41 mouse cellular contexts compared by ENCODE assay signal in genomic region chr1:37900288-37900687, GRCm38 (mm10). TPM values are rescaled to one million over a fixed set of nuclear protein-coding genes. Genes with fewer than 3 reads are reported as not detected.
DNase-seq lines count a peak whose midpoint lies in the region; ATAC-seq and TF ChIP-seq lines count a peak whose summit lies in the region.
"Had no signal": no experiment of that assay in that cellular context is flagged by ENCODE, and none has a peak within 500 bp of the region (broad histone marks: within the 10 kb centered on the region; RNA-seq: fewer than 3 reads in every experiment).

No protein-coding gene starts in this region.

- no peak for ATAC-seq in heart, embryonic 13.5 days (ENCODE audit: extremely low read depth, insufficient number of reproducible peaks, low FRiP score, low TSS enrichment)
- ATAC-seq in kidney, embryonic 16.5 days (ENCODE audit: low FRiP score, low TSS enrichment), result 0 out of 2 replicates have a peak, but pooled peaks have one; percentile 39
- peak; percentile 57; the same call in 1 of the 2 replicates for ATAC-seq in stomach, postnatal 0 days (ENCODE audit: low FRiP score, low TSS enrichment)
- ATAC-seq: CD4-positive, CD25-positive, alpha-beta regulatory T cell, adult 4 months; forebrain, embryonic 14.5 days; midbrain, embryonic 13.5 days had no signal

- H3K9ac ChIP-seq in heart, embryonic 13.5 days, result no peak overlapping the region; the same call in 1 of the 2 replicates
- H3K9ac ChIP-seq in kidney, embryonic 16.5 days (replicated peaks; ENCODE audit: low read length), result no peak overlapping the region
- no peak overlapping the region for H3K9ac ChIP-seq in stomach, postnatal 0 days (ENCODE audit: low read length)
- H3K9ac ChIP-seq: hindbrain, embryonic 15.5 days; liver, embryonic 14.5 days; midbrain, embryonic 13.5 days; stomach, embryonic 15.5 days had no signal

- 44% methylated on average over 6 of the region's 6 CpGs for WGBS in heart, embryonic 13.5 days
- WGBS in kidney, embryonic 16.5 days, result 58% methylated on average over 6 of the region's 6 CpGs
- whole genome bisulfite sequencing in stomach, postnatal 0 days, result 54% methylated on average over 6 of the region's 6 CpGs

- TF ChIP-seq CTCF in stomach, postnatal 0 days (IDR thresholded peaks at IDR 0.05; ENCODE audit: low read depth), result no peak

- H3K9me3 ChIP-seq in heart, embryonic 13.5 days, result no peaks in the 10 kb centered on the region
- no peaks in the 10 kb centered on the region for H3K9me3 ChIP-seq in kidney, embryonic 16.5 days (ENCODE audit: low read length)
- H3K9me3 ChIP-seq in stomach, postnatal 0 days (ENCODE audit: control insufficient read depth, low read length), result no peaks in the 10 kb centered on the region
- H3K9me3 ChIP-seq: hindbrain, embryonic 10.5 days; hindbrain, embryonic 15.5 days; midbrain, embryonic 13.5 days; stomach, embryonic 15.5 days had no signal

- H3K4me3 ChIP-seq in heart, embryonic 13.5 days, result no peak overlapping the region
- no peak overlapping the region for H3K4me3 ChIP-seq in kidney, embryonic 16.5 days (ENCODE audit: low read length)
- no peak overlapping the region for H3K4me3 ChIP-seq in stomach, postnatal 0 days (ENCODE audit: low read depth, low read length)
- H3K4me3 ChIP-seq: hindbrain, embryonic 10.5 days; hindbrain, embryonic 15.5 days; midbrain, embryonic 13.5 days; stomach, embryonic 15.5 days had no signal

- no peaks in the 10 kb centered on the region for H3K27me3 ChIP-seq in heart, embryonic 13.5 days (replicated peaks)
- no peaks in the 10 kb centered on the region for H3K27me3 ChIP-seq in kidney, embryonic 16.5 days (ENCODE audit: insufficient read depth, low read length)
- H3K27me3 ChIP-seq in stomach, postnatal 0 days (ENCODE audit: control insufficient read depth, insufficient read depth, low read length), result no peaks in the 10 kb centered on the region
- H3K27me3 ChIP-seq: hindbrain, embryonic 15.5 days; midbrain, embryonic 13.5 days; stomach, embryonic 15.5 days had no signal

- intact Hi-C loops in heart, postnatal 25 days (cut with DNase I), result loop anchor here (5.0 kb wide), 1 partner anchor 87 kb away; no protein-coding TSS in a partner anchor

- DNase-seq in heart, postnatal 25 days (ENCODE audit: low spot score), result no peak
- no peak for DNase-seq in kidney, adult 8-10 months
- DNase-seq in R1 (ENCODE audit: low read depth, low spot score), result peak; percentile 77
- DNase-seq in stomach, postnatal 0 days (ENCODE audit: low spot score), result no peak
- DNase-seq in frontal cortex, postnatal 36 days (ENCODE audit: low spot score in 2 of 2), result no peak
- DNase-seq: adrenal gland, postnatal 14 days; cerebellum, adult 18-20 months; cerebellum, postnatal 10 days; gastrocnemius, postnatal 25 days; kidney, adult 18-20 months; kidney, postnatal 4 days; layer of hippocampus, postnatal 36 days; left cerebral cortex, postnatal 4 days; lung, adult 2 months; lung, postnatal 10 days; retina, postnatal 1 day; right cerebral cortex, postnatal 14 days; thymus, adult 18-20 months; thymus, postnatal 25 days had no signal

- no peak for TF ChIP-seq EP300 in stomach, postnatal 0 days (optimal IDR thresholded peaks at IDR 0.05)

- peak overlapping the region; percentile 55 for H3K27ac ChIP-seq in heart, embryonic 13.5 days (replicated peaks)
- no peak overlapping the region for H3K27ac ChIP-seq in kidney, embryonic 16.5 days (ENCODE audit: low read length)
- H3K27ac ChIP-seq in stomach, postnatal 0 days (replicated peaks), result no peak overlapping the region
- H3K27ac ChIP-seq: hindbrain, embryonic 10.5 days; hindbrain, embryonic 15.5 days; kidney, postnatal 0 days; liver, embryonic 14.5 days; macrophage; midbrain, embryonic 13.5 days; stomach, embryonic 15.5 days had no signal

- H3K36me3 ChIP-seq in heart, embryonic 13.5 days, result peaks cover 51% of the 10 kb centered on the region
- H3K36me3 ChIP-seq in kidney, embryonic 16.5 days (ENCODE audit: insufficient read depth, low read length), result peaks cover 32% of the 10 kb centered on the region
- peaks cover 8% of the 10 kb centered on the region; the same call in 1 of the 2 replicates for H3K36me3 ChIP-seq in stomach, postnatal 0 days (ENCODE audit: control insufficient read depth, insufficient read depth, low read length)

- peaks cover 7% of the 10 kb centered on the region for H3K4me1 ChIP-seq in heart, embryonic 13.5 days
- H3K4me1 ChIP-seq in kidney, embryonic 16.5 days (ENCODE audit: insufficient read depth, low read length), result no peaks in the 10 kb centered on the region
- no peaks in the 10 kb centered on the region for H3K4me1 ChIP-seq in stomach, postnatal 0 days (replicated peaks; ENCODE audit: control insufficient read depth, insufficient read depth)
- H3K4me1 ChIP-seq: hindbrain, embryonic 10.5 days; hindbrain, embryonic 15.5 days; midbrain, embryonic 13.5 days; stomach, embryonic 15.5 days had no signal

- no peak overlapping the region for H3K4me2 ChIP-seq in heart, embryonic 13.5 days
- no peak overlapping the region for H3K4me2 ChIP-seq in kidney, embryonic 16.5 days (replicated peaks; ENCODE audit: low read depth, low read length)
- no peak overlapping the region for H3K4me2 ChIP-seq in stomach, postnatal 0 days (replicated peaks; ENCODE audit: low read depth)
- H3K4me2 ChIP-seq: hindbrain, embryonic 15.5 days; midbrain, embryonic 13.5 days; stomach, embryonic 15.5 days had no signal

RNA-seq across cellular contexts. Expression of gene Mrpl30, which starts 10.0 kb away (rescaled TPM):
- polyA plus RNA-seq in heart, embryonic 13.5 days (2015; fragmentation: Nextera tagmentation; extraction: Ambion mirVana), result 267 and 281 TPM in 2 replicates
- total RNA-seq in heart, postnatal 25 days (2021), result 100 to 1,000 TPM; 384 to 394 TPM
- polyA plus RNA-seq in kidney, embryonic 16.5 days (2015; fragmentation: Nextera tagmentation; extraction: Ambion mirVana), result 228 and 234 TPM in 2 replicates
- polyA plus RNA-seq in stomach, postnatal 0 days (2015; fragmentation: Nextera tagmentation; extraction: Ambion mirVana), result 235 and 236 TPM in 2 replicates

RNA-seq across cellular contexts. Expression of gene Mitd1, which starts 10.1 kb away (rescaled TPM):
- 9.8 and 11.5 TPM in 2 replicates for polyA plus RNA-seq in heart, embryonic 13.5 days (2015; fragmentation: Nextera tagmentation; extraction: Ambion mirVana)
- 1 to 10 TPM; 4.7 to 5.1 TPM for total RNA-seq in heart, postnatal 25 days (2021)
- polyA plus RNA-seq in kidney, embryonic 16.5 days (2015; fragmentation: Nextera tagmentation; extraction: Ambion mirVana), result 23.9 and 27.4 TPM in 2 replicates
- polyA plus RNA-seq in stomach, postnatal 0 days (2015; fragmentation: Nextera tagmentation; extraction: Ambion mirVana), result 21.5 and 22.7 TPM in 2 replicates

RNA-seq across cellular contexts. Expression of gene Lyg2, which starts 16.0 kb away (rescaled TPM):
- polyA plus RNA-seq in heart, embryonic 13.5 days (2015; fragmentation: Nextera tagmentation; extraction: Ambion mirVana), result not detected in 2 replicates
- not detected for total RNA-seq in heart, postnatal 25 days (2021)
- not detected in 2 replicates for polyA plus RNA-seq in kidney, embryonic 16.5 days (2015; fragmentation: Nextera tagmentation; extraction: Ambion mirVana)
- not detected in 2 replicates for polyA plus RNA-seq in stomach, postnatal 0 days (2015; fragmentation: Nextera tagmentation; extraction: Ambion mirVana)
- total RNA-seq: adrenal gland, postnatal 14 days; common myeloid progenitor, adult 5-6 weeks; ES-E14; gastrocnemius, adult 18-20 months; gastrocnemius, postnatal 25 days; heart, adult 18-20 months; layer of hippocampus, postnatal 36 days; left cerebral cortex, postnatal 4 days; megakaryocyte-erythroid progenitor cell, adult 5-6 weeks; monocyte, adult 5-6 weeks had no signal
- polyA plus RNA-seq: brain, embryonic 14.5 days; CD4-positive, CD25-positive, alpha-beta regulatory T cell, adult 4 months; forebrain, embryonic 14.5 days; hindbrain, embryonic 10.5 days; hindbrain, embryonic 15.5 days; intestine, embryonic 14.5 days; kidney, postnatal 0 days; limb, embryonic 14.5 days; lung, adult 2 months; macrophage; midbrain, embryonic 13.5 days; neural tube, embryonic 14.5 days; small intestine, adult 2 months; stomach, embryonic 15.5 days had no signal

RNA-seq across cellular contexts. Expression of gene Lipt1, which starts 28.8 kb away (rescaled TPM):
- 7.1 and 8.2 TPM in 2 replicates for polyA plus RNA-seq in heart, embryonic 13.5 days (2015; fragmentation: Nextera tagmentation; extraction: Ambion mirVana)
- total RNA-seq in heart, postnatal 25 days (2021), result 10 to 100 TPM; 10.4 to 11.0 TPM
- polyA plus RNA-seq in kidney, embryonic 16.5 days (2015; fragmentation: Nextera tagmentation; extraction: Ambion mirVana), result 9.6 and 9.7 TPM in 2 replicates
- polyA plus RNA-seq in stomach, postnatal 0 days (2015; fragmentation: Nextera tagmentation; extraction: Ambion mirVana), result 6.6 and 7.1 TPM in 2 replicates
- total RNA-seq: monocyte, adult 5-6 weeks had no signal

RNA-seq across cellular contexts. Expression of gene Tsga10, which starts 34.1 kb away (rescaled TPM):
- 3.6 and 3.8 TPM in 2 replicates for polyA plus RNA-seq in heart, embryonic 13.5 days (2015; fragmentation: Nextera tagmentation; extraction: Ambion mirVana)
- 1 to 10 TPM; 3.5 to 4.3 TPM for total RNA-seq in heart, postnatal 25 days (2021)
- 6.4 and 6.9 TPM in 2 replicates for polyA plus RNA-seq in kidney, embryonic 16.5 days (2015; fragmentation: Nextera tagmentation; extraction: Ambion mirVana)
- 2.1 and 2.2 TPM in 2 replicates for polyA plus RNA-seq in stomach, postnatal 0 days (2015; fragmentation: Nextera tagmentation; extraction: Ambion mirVana)
